Mouse (Mus musculus) bone marrow, adult 2 months (tissue): Measurements from ENCODE around the gene Tbxas1.

ENCODE experiments used
- CTCF ChIP-seq: fragments of 200-500 bp; IDR thresholded peaks from 2 replicates; pipeline ENCODE4 v1.5.1; 2011; ENCODE audit warnings: low read length, control low read depth; ENCODE audit not compliant: control insufficient read depth, insufficient read depth
- POLR2A ChIP-seq: fragments of 200-500 bp; IDR thresholded peaks from 2 replicates; pipeline ENCODE4 v1.6.1; 2011; ENCODE audit warnings: low read depth, mild to moderate bottlenecking, control low read depth, low read length, borderline replicate concordance; ENCODE audit not compliant: control insufficient read depth

- TF ChIP-seq CTCF: no peak
- TF ChIP-seq POLR2A: peak; percentile 58; the same call in 1 of the 2 replicates
Observed at GRCm38 (mm10) chr6:38876071-38876911, 1.1 kb downstream of the Tbxas1 start, which contains the start of gene Hipk2.
